17 mouse cellular contexts compared by ENCODE assay signal in genomic region chr1:131319598-131320330, GRCm38 (mm10). TPM values are rescaled to one million over a fixed set of nuclear protein-coding genes. Genes with fewer than 3 reads are reported as not detected.
DNase-seq lines count a peak whose midpoint lies in the region; ATAC-seq and TF ChIP-seq lines count a peak whose summit lies in the region.
"Had no signal": no experiment of that assay in that cellular context is flagged by ENCODE, and none has a peak within 500 bp of the region (broad histone marks: within the 10 kb centered on the region; RNA-seq: fewer than 3 reads in every experiment).

No protein-coding gene starts in this region.

- no peak overlapping the region for H3K4me3 ChIP-seq in intestine, postnatal 0 days (ENCODE audit: low read depth, low read length)
- H3K4me3 ChIP-seq in intestine, embryonic 15.5 days (replicated peaks) = no peak overlapping the region
- no peak overlapping the region for H3K4me3 ChIP-seq in neural tube, embryonic 12.5 days
- H3K4me3 ChIP-seq in stomach, postnatal 0 days (ENCODE audit: low read depth, low read length) = no peak overlapping the region
- H3K4me3 ChIP-seq: forebrain, embryonic 15.5 days; lung, embryonic 15.5 days had no signal

- peak; percentile 55 for TF ChIP-seq CTCF in intestine, postnatal 0 days (IDR thresholded peaks at IDR 0.05; ENCODE audit: low read depth)
- TF ChIP-seq CTCF in stomach, postnatal 0 days (IDR thresholded peaks at IDR 0.05; ENCODE audit: low read depth) = peak; percentile 57

- no peak for TF ChIP-seq EP300 in stomach, postnatal 0 days (optimal IDR thresholded peaks at IDR 0.05)

- H3K9me3 ChIP-seq in intestine, postnatal 0 days (ENCODE audit: control insufficient read depth) = no peaks in the 10 kb centered on the region
- no peaks in the 10 kb centered on the region for H3K9me3 ChIP-seq in intestine, embryonic 15.5 days
- H3K9me3 ChIP-seq in neural tube, embryonic 12.5 days = no peaks in the 10 kb centered on the region
- no peaks in the 10 kb centered on the region for H3K9me3 ChIP-seq in stomach, postnatal 0 days (ENCODE audit: control insufficient read depth, low read length)
- H3K9me3 ChIP-seq: forebrain, embryonic 15.5 days; lung, embryonic 15.5 days had no signal

- no peak overlapping the region for H3K4me2 ChIP-seq in intestine, postnatal 0 days (replicated peaks; ENCODE audit: low read depth)
- no peak overlapping the region for H3K4me2 ChIP-seq in intestine, embryonic 15.5 days (replicated peaks)
- H3K4me2 ChIP-seq in neural tube, embryonic 12.5 days (replicated peaks) = no peak overlapping the region
- no peak overlapping the region for H3K4me2 ChIP-seq in stomach, postnatal 0 days (replicated peaks; ENCODE audit: low read depth)
- H3K4me2 ChIP-seq: forebrain, embryonic 15.5 days; heart, embryonic 11.5 days; lung, embryonic 15.5 days had no signal

- H3K27me3 ChIP-seq in intestine, postnatal 0 days (replicated peaks; ENCODE audit: control insufficient read depth, insufficient read depth, low read length) = no peaks in the 10 kb centered on the region
- H3K27me3 ChIP-seq in intestine, embryonic 15.5 days (replicated peaks) = no peaks in the 10 kb centered on the region
- no peaks in the 10 kb centered on the region for H3K27me3 ChIP-seq in neural tube, embryonic 12.5 days (replicated peaks)
- H3K27me3 ChIP-seq in stomach, postnatal 0 days (ENCODE audit: control insufficient read depth, insufficient read depth, low read length) = no peaks in the 10 kb centered on the region
- H3K27me3 ChIP-seq: forebrain, embryonic 15.5 days; lung, embryonic 15.5 days had no signal

- no peak for DNase-seq in cerebellum, postnatal 14 days
- DNase-seq in neural tube, embryonic 10.5 days (ENCODE audit: extremely low spot score, low spot score) = no peak
- DNase-seq in stomach, postnatal 0 days (ENCODE audit: low spot score) = no peak
- DNase-seq in embryo, embryonic 11 days = no peak
- DNase-seq: adrenal gland, postnatal 10 days; cerebellum, postnatal 36 days; gastrocnemius, postnatal 14 days; kidney, postnatal 36 days; layer of hippocampus, postnatal 36 days; right cerebral cortex, adult 18-20 months had no signal

- H3K4me1 ChIP-seq in intestine, postnatal 0 days (replicated peaks; ENCODE audit: control insufficient read depth, insufficient read depth, low read length) = no peaks in the 10 kb centered on the region
- no peaks in the 10 kb centered on the region for H3K4me1 ChIP-seq in intestine, embryonic 15.5 days (replicated peaks)
- no peaks in the 10 kb centered on the region for H3K4me1 ChIP-seq in neural tube, embryonic 12.5 days
- H3K4me1 ChIP-seq in stomach, postnatal 0 days (replicated peaks; ENCODE audit: control insufficient read depth, insufficient read depth) = no peaks in the 10 kb centered on the region
- H3K4me1 ChIP-seq: forebrain, embryonic 15.5 days; lung, embryonic 15.5 days had no signal

- H3K9ac ChIP-seq in intestine, postnatal 0 days (ENCODE audit: low read depth, low read length) = no peak overlapping the region
- H3K9ac ChIP-seq in intestine, embryonic 15.5 days = no peak overlapping the region
- H3K9ac ChIP-seq in neural tube, embryonic 12.5 days = no peak overlapping the region
- no peak overlapping the region for H3K9ac ChIP-seq in stomach, postnatal 0 days (ENCODE audit: low read length)
- H3K9ac ChIP-seq: forebrain, embryonic 15.5 days; lung, embryonic 15.5 days had no signal

- H3K27ac ChIP-seq in intestine, postnatal 0 days (ENCODE audit: low read depth, low read length) = no peak overlapping the region
- no peak overlapping the region for H3K27ac ChIP-seq in intestine, embryonic 15.5 days
- H3K27ac ChIP-seq in neural tube, embryonic 12.5 days = no peak overlapping the region
- H3K27ac ChIP-seq in stomach, postnatal 0 days (replicated peaks) = no peak overlapping the region
- H3K27ac ChIP-seq: forebrain, embryonic 15.5 days; lung, embryonic 15.5 days had no signal

- ATAC-seq in cerebellum, adult (ENCODE audit: insufficient number of reproducible peaks, low FRiP score, low TSS enrichment) = peak; percentile 56; the same call in 1 of the 2 replicates
- ATAC-seq in intestine, postnatal 0 days = no peak
- no peak for ATAC-seq in intestine, embryonic 15.5 days
- ATAC-seq in neural tube, embryonic 12.5 days (ENCODE audit: low FRiP score, low read depth) = peak; percentile 44; the same call in 1 of the 2 replicates
- ATAC-seq in stomach, postnatal 0 days (ENCODE audit: low FRiP score, low TSS enrichment) = no peak
- ATAC-seq: forebrain, embryonic 15.5 days had no signal

- 90% methylated on average over 3 of the region's 3 CpGs for WGBS in intestine, postnatal 0 days
- WGBS in intestine, embryonic 15.5 days = 90% methylated on average over 3 of the region's 3 CpGs
- WGBS in neural tube, embryonic 12.5 days = 85% methylated on average over 3 of the region's 3 CpGs
- 91% methylated on average over 3 of the region's 3 CpGs for WGBS in stomach, postnatal 0 days

- peaks cover 30% of the 10 kb centered on the region for H3K36me3 ChIP-seq in intestine, postnatal 0 days (ENCODE audit: control insufficient read depth, insufficient read depth)
- peaks cover 5% of the 10 kb centered on the region; the same call in 1 of the 2 replicates for H3K36me3 ChIP-seq in intestine, embryonic 15.5 days
- H3K36me3 ChIP-seq in neural tube, embryonic 12.5 days = peaks cover 26% of the 10 kb centered on the region
- peaks cover 8% of the 10 kb centered on the region; the same call in 1 of the 2 replicates for H3K36me3 ChIP-seq in stomach, postnatal 0 days (ENCODE audit: control insufficient read depth, insufficient read depth, low read length)

RNA-seq across cellular contexts. Expression of gene Ikbke, which starts 40.4 kb away (rescaled TPM):
- 8.3 and 10.3 TPM in 2 replicates for polyA plus RNA-seq in intestine, postnatal 0 days (2015; fragmentation: Nextera tagmentation; extraction: Ambion mirVana)
- polyA plus RNA-seq in intestine, embryonic 15.5 days (2015; fragmentation: Nextera tagmentation; extraction: Ambion mirVana) = 7.3 and 9.6 TPM in 2 replicates
- polyA plus RNA-seq in neural tube, embryonic 12.5 days (2016; fragmentation: Nextera tagmentation; extraction: Ambion mirVana) = 0.75 and 1.0 TPM in 2 replicates
- 4.5 and 5.7 TPM in 2 replicates for polyA plus RNA-seq in stomach, postnatal 0 days (2015; fragmentation: Nextera tagmentation; extraction: Ambion mirVana)

Comparison
In these comparisons a context has a peak if more than half of its experiments do, and no peak if none do; other contexts are left out.
1. ATAC-seq: peak in cerebellum, adult (single experiment) and neural tube, embryonic 12.5 days (single experiment); none in intestine, postnatal 0 days (single experiment), intestine, embryonic 15.5 days (single experiment) and stomach, postnatal 0 days (single experiment).